Mouse (Mus musculus) heart, postnatal 4 days (tissue): Measurements from ENCODE around the gene Rdx. TPM values are rescaled to one million over a fixed set of nuclear protein-coding genes. Genes with fewer than 3 reads are reported as not detected.
A peak's percentile ranks its signal among the peaks of the same experiment; 100 is the strongest.

Experiments
- DNase-seq: peaks from one replicate; pipeline ENCODE4 v3.0.0; 2021
- total RNA-seq, 2 experiments: library from RNA; stranded (reverse); gene quantifications; 2 replicates each; pipeline ENCODE4 v1.2.3; 2021

Gene Rdx
- 100 to 1,000 TPM; 124 TPM for total RNA-seq

DNA sequence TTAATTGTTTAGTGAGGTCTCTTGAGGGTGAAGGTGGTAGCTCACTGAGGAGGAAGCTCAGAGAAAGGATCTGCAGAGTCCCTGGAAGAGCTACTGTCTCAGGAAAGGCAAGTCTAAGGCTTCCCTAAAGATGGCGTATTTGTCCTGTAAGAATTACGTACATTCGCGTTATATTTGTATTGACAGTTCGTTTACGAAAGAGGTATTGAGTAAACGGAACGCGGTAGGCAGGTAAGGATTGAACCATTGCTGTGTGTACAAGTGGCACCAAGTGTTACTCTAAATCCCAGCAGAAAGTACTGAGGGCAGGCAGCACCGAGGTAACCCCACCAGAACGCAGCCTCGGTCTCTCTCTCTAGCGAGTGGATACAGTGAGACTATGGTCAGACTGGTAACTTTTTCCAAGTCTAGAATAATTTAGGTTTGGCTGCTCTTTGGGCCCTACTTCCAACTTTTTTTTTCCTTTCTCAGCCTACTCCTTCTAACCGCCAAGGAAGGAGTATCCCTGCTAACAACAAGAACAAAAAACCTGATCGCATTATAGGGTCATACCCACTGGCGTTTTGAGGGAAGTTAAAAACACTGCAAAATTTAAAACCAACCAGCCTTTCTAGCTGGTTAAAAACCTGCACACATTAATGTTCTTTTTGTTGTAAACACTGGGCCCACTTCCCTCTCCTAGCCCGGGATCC lies at the start of gene Rdx:
TSS of gene Rdx (plus strand) at position 45 of the 692 bp plus-strand sequence.
- DNase-seq: peak; percentile 16

- no peak for DNase-seq
Measured at GRCm38 (mm10) chr9:52003501-52003900, 43.5 kb upstream of the Rdx start.

GRCm38 (mm10) chr9:52007341-52007740 lies 39.6 kb upstream of the Rdx start:
- DNase-seq: no peak

DNA sequence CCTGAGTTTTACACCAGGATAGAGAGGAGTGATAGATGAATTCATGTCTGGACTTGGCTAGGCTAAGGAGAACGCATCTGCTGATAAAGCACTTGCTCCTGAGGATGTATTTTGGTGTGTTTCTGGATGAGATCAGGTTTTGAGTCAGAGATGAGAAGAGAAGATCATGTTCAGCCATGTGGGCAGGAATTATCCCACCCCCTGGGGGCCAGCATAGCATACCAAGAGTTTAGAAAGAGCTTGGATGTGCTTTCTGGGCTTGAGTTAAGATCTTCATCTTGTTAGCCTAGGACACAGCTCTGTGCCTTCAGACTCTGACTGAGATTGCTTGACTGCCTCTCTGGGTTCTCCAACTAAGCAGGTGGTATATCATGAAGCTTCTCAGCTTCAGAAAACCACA lies 38.5 kb upstream of the Rdx start:
- DNase-seq: no peak

DNA sequence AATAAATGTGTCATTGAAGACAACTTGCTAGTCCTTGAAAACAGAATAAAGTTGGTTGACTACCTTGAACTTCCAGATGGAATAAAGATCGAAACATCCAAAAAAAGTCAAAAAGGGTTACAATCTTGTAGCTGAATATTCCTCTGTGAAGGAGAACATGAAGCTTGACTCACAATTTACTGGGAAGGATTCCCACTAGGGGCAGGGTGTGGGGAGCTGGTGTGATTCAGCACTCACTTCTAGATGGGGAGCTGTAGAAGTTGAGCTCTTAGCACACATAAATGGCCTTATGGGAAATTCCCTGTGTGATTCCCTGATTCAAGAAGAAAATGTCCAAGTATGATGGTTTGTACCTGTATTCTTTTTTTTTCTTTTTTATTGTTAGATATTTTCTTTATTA lies 34.7 kb upstream of the Rdx start:
- DNase-seq: no peak

- DNase-seq: no peak
Measured at GRCm38 (mm10) chr9:52012781-52013436, 34.1 kb upstream of the Rdx start.

DNA sequence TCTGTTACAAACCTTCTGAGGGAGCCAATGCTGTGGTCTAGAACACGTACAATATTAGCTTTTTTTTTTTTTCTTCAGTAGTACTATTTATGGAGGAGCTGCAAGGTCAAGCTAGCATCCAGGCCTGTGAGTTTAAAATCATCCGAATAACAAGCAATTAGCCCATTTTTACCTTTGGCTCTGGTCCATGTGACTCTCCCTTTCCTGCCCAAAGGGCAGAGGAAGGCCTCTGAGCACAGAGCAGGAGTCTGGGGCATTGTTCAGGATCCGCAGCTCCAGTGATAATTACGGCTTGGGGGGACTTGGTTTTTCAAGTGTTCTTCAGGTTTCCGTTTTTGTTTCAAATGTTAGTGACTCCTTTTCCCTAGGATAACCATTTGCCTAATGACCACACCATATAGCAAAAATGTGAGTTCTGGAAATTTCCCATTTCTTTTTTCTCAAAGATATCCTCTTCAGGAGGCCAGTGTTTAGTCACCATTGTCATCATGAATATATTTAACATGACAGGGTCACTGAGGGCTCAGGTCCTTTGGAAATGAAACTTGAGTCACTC lies 33.0 kb upstream of the Rdx start:
- peak; percentile 23 for DNase-seq

- no peak for DNase-seq
Measured at GRCm38 (mm10) chr9:52017091-52017490, 29.9 kb upstream of the Rdx start.

DNA sequence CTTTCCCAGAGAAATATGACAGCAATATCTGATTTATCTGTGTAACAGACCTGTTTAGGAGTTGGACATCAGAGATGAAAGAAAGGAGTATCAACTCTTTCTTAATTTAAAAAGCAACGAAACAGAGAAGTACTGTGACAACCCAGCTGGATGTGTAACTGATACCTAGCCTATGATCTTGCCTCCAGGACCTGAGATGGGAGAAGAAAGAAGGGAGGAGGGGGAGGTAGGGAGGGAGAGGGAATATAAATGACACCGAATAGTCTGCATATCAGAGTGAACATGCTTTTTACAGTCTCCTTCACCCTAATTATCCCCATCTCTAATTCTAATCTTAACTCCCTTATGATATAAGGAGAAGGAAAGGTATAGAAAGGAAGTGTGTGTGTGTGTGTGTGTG lies 29.1 kb upstream of the Rdx start:
- DNase-seq: no peak

GRCm38 (mm10) chr9:52018505-52018904 lies 28.5 kb upstream of the Rdx start:
- no peak for DNase-seq

GRCm38 (mm10) chr9:52027257-52028020 lies 19.5 kb upstream of the Rdx start:
- peak; percentile 37 for DNase-seq

GRCm38 (mm10) chr9:52028521-52029405 lies 18.2 kb upstream of the Rdx start:
- DNase-seq: peak; percentile 42

DNA sequence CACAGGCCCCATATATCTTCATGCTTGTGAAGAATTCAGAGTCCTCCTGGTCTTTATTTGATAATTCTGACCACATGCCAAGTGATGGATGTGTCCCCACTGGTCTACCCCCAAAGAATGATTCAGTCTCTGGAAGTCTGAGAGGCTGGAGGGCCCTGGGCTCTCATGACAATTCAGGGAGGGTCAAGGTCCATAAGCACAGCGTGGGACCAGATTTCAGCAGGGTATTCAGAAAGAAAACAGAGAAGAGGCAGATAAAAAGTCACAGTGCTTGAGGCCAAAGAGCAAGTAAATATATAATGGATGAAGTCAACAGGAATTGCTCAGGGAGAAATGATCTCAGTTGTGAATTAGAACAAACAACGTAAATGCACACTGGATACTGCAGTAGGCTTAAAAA lies 15.5 kb upstream of the Rdx start:
- DNase-seq: no peak

- no peak for DNase-seq
Measured at GRCm38 (mm10) chr9:52037493-52037892, 9.5 kb upstream of the Rdx start.

GRCm38 (mm10) chr9:52041657-52042056 lies 5.3 kb upstream of the Rdx start:
- DNase-seq: no peak

DNA sequence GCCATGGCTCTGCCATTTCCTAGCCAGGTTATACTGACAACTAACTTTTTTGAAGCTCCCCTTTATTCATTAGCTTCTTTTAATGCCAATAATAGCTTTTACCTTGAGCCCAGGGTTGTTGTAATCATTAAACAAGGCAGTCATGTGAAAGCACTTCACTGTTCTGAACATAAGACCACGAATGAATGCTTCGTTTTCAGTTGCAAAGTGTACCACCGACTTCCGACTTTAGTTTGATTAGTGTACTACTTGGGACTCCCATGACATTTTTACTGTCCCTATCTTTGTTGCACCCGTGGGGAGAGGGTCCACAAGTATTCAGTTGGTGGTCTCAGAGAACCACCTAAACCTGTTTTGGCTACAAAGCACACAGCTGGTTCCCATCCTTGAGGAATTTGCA lies 287 bp upstream of the Rdx start:
- no peak for DNase-seq

GRCm38 (mm10) chr9:52047821-52048649 lies 1.1 kb downstream of the Rdx start:
- DNase-seq: peak; percentile 90

GRCm38 (mm10) chr9:52048650-52049081 lies 1.7 kb downstream of the Rdx start:
- DNase-seq: peak; percentile 56

GRCm38 (mm10) chr9:52049605-52050004 lies 2.6 kb downstream of the Rdx start:
- no peak for DNase-seq

GRCm38 (mm10) chr9:52050361-52050760 lies 3.4 kb downstream of the Rdx start:
- no peak for DNase-seq

DNA sequence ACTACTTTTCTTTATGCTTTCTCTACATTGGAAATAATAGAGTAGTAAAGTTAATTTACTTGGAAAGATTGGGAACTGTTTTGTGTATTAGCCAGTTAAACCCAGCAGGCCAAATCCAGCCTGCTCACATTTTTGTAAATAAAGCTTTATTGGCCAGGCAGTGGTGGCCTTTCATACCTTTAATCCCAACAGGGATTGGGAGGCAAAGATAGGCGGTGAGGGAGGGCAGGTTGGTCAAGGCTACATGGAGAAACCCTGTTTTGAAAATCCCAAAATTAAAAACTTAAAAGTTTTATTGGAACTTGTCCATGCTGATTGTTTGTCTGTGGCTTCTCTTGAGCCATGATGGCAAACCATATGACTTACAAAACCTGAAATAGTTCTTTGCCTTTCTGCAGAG lies 5.2 kb downstream of the Rdx start:
- DNase-seq: no peak
